Mouse (Mus musculus) C2C12 (cell line): Measurements from ENCODE around the gene Atad5.

ENCODE experiments used
- CEBPB ChIP-seq: IDR thresholded peaks from one replicate; pipeline ENCODE4 v1.6.1; 2011; ENCODE audit warnings: low read depth, mild to moderate bottlenecking, control low read depth, moderate library complexity
- CTCF ChIP-seq: IDR thresholded peaks from one replicate; pipeline ENCODE4 v1.5.1; 2011; ENCODE audit not compliant: control insufficient read depth, insufficient read depth, insufficient read length
- MYOG ChIP-seq: IDR thresholded peaks from one replicate; pipeline ENCODE4 v1.6.1; 2011; ENCODE audit not compliant: control insufficient read depth, insufficient read length; ENCODE audit errors: extremely low read depth
- USF1 ChIP-seq: IDR thresholded peaks from one replicate; pipeline ENCODE4 v1.6.1; 2011; ENCODE audit warnings: low read depth, mild to moderate bottlenecking, control low read depth, moderate library complexity

DNA sequence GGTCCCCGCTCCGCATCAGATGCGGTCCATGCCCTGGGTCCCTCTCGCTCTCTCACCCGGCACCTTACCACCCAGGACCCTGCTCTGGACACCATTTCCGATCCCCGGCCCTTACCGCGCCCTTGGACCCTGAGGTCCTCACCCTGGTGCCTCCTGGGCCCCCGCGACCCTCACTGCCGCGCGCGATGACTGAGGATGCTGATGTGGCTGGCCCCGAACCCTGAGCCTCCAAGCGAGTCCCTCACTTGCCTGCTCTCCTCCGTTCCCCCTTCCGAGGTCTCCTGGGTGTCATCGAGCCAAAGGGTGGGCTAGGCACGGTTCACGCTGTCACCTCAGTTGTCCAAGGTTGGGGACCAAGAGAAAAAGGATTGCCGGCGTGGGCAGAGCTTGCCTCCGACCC, 65.3 kb downstream of the Atad5 start:
- TF ChIP-seq CTCF = no peak
- TF ChIP-seq USF1 = no peak
- no peak for TF ChIP-seq MYOG
- TF ChIP-seq CEBPB = no peak
